Mouse (Mus musculus) gastrocnemius, postnatal 25 days (tissue): ENCODE measurements around the gene Col4a2. TPM values are rescaled to one million over a fixed set of nuclear protein-coding genes. Genes with fewer than 3 reads are reported as not detected.
A peak's percentile ranks its signal among the peaks of the same experiment; 100 is the strongest.

ENCODE experiments used
- DNase-seq: peaks from one replicate; pipeline ENCODE4 v3.0.0; 2022
- long read RNA-seq, 2 experiments: library from polyadenylated mRNA; stranded (forward); transcript quantifications; one replicate each; pipeline ENCODE4 v2.0.0; 2021
- total RNA-seq, 2 experiments: library from RNA; stranded (reverse); gene quantifications; 1 replicate in 1 of 2; 2 replicates in 1 of 2; pipeline ENCODE4 v1.2.3; 2021

The Col4a2 gene
- total RNA-seq, result 100 to 1,000 TPM; 101 to 136 TPM
- long read RNA-seq, experiment 1, full-length matches to known transcripts, result 1 of 376 reads
- long read RNA-seq, experiment 1, partial matches to known transcripts, result 372 of 376 reads
- long read RNA-seq, experiment 1, other reads (novel, unspliced or antisense), result 3 of 376 reads
- long read RNA-seq, experiment 2, full-length matches to known transcripts, result 12 of 289 reads
- long read RNA-seq, experiment 2, partial matches to known transcripts, result 274 of 289 reads
- long read RNA-seq, experiment 2, other reads (novel, unspliced or antisense), result 3 of 289 reads

GRCm38 (mm10) chr8:11312349-11313175 lies at the start of gene Col4a2, which contains the start of gene Col4a1:
Gene Col4a2 (plus strand): TSS chr8:11312805.
Gene Col4a1 (minus strand): TSS chr8:11312826.
- DNase-seq, result peak; percentile 80

GRCm38 (mm10) chr8:11263848-11264247 lies 48.8 kb upstream of the Col4a2 start:
- no peak for DNase-seq

GRCm38 (mm10) chr8:11265971-11266370 lies 46.6 kb upstream of the Col4a2 start:
- no peak for DNase-seq

DNA sequence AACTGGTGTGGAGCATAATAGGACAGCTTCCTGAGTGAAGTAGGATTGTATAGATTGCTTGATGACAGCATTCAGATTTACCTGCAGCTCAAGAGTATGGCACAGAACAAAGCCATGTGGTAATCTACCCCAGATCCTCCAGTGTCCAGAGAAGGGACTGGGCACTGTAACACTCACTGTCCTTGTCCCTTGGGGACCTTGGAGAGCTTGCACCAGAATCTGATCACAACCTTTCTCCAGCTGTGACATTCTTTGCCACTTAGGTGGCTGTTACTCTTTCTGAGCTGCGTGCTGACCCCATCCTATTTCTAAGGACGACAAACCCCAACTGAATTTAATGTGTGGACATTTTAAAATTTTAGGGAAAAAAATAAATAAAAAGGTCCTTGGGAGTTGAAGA lies 46.1 kb upstream of the Col4a2 start:
- no peak for DNase-seq

- no peak for DNase-seq
Observed at GRCm38 (mm10) chr8:11268753-11269152, 43.9 kb upstream of the Col4a2 start.

DNA sequence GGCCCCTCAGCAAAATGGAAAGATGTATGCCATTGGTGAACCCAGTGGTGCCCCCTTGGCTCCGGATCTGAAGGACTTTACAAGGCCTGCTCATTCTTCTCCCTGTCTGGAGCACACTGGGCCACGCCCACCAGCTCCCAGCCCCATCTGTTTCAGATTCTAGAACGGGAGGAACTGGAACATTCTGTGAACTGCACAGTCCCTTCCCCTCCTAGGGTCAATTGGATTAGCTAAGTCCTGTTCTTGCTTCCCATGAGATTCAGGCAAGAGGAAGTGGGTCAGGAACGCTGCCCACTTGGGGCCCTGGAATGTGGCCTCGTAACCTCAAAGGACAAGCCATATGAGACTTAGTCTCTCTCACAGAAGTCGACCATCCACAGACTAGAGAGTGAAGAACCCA lies 41.8 kb upstream of the Col4a2 start:
- DNase-seq, result peak; percentile 78

- no peak for DNase-seq
Observed at GRCm38 (mm10) chr8:11272205-11272604, 40.4 kb upstream of the Col4a2 start.

- peak; percentile 87 for DNase-seq
Observed at GRCm38 (mm10) chr8:11273506-11274158, 39.0 kb upstream of the Col4a2 start.

- no peak for DNase-seq
Observed at GRCm38 (mm10) chr8:11274415-11274814, 38.2 kb upstream of the Col4a2 start.

- no peak for DNase-seq
Observed at GRCm38 (mm10) chr8:11276286-11276685, 36.3 kb upstream of the Col4a2 start.

GRCm38 (mm10) chr8:11277602-11278051 lies 35.0 kb upstream of the Col4a2 start:
- peak; percentile 77 for DNase-seq

DNA sequence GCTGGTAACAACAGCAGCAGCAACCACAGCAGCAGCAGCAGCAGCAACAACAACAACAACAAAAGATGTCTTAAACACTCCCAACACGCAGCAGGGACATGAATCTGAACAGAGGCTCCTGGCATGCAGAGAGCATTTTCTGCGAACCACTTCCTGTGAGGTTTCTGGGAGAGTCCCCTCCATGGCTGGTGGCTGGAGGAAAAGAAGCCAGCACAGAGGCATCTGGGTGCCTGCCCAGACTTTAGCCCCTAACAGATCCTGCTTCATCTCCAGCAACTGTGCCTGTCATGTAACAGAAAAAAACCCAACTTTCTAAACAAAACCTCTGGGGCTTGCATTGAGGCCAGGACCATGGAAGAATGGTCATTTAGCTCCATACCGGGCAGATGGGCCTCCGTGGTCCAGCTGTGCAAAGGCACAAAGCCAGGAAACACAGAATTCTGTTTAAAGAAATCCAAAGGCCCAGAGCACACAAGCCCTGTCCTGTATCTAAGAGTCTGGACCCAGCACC lies 34.4 kb upstream of the Col4a2 start:
- peak; percentile 74 for DNase-seq

DNA sequence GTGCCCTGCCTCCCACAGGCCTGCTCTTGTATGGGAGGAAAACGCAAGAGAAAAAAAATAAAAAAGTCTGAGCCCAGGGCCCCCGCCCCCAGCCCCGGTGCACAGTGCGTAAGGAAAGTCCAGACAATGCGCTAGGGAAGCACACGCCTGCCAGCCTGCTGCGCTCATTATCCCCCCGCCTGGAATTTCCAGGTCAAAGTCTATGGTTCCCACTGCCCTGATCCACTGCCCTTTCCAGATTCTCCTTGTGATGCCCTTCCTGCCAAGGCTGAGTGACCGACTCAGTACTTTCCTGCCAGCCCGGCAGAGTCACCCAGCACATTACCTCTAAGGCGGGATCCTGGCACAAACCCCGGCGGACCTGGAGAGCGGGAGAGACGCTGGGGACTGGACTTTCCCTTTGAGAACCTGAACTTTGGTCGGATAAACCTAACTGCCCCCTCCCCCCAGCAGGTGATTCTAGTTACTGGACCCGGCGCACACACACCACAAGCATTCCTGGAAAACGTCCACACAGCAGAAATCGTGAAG lies 33.2 kb upstream of the Col4a2 start:
- peak; percentile 49 for DNase-seq

- DNase-seq, result peak; percentile 53
Observed at GRCm38 (mm10) chr8:11280721-11281268, 31.8 kb upstream of the Col4a2 start.

- no peak for DNase-seq
Observed at GRCm38 (mm10) chr8:11282139-11282538, 30.5 kb upstream of the Col4a2 start.

- DNase-seq, result no peak
Observed at GRCm38 (mm10) chr8:11282696-11283095, 29.9 kb upstream of the Col4a2 start.

- no peak for DNase-seq
Observed at GRCm38 (mm10) chr8:11283217-11283616, 29.4 kb upstream of the Col4a2 start.

- no peak for DNase-seq
Observed at GRCm38 (mm10) chr8:11285437-11285836, 27.2 kb upstream of the Col4a2 start.

DNA sequence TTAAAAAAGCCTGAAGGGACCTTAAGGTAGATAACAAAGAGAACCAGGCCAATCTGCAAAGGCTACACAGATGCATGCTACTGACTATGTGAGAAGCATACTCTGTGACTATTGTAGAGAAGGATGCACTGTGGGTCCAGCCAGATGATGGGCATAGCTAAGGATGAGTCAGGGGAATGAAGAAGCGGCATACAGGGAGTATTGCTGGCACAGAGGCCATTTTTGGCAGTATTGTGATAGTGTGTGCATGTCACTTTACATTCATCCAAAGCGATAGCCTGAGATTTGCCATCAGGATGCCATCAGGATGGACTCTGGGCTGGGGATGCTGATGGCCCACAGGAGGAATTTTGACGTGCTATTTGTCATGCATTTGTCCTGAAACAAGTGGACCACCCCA lies 25.5 kb upstream of the Col4a2 start:
- no peak for DNase-seq

DNA sequence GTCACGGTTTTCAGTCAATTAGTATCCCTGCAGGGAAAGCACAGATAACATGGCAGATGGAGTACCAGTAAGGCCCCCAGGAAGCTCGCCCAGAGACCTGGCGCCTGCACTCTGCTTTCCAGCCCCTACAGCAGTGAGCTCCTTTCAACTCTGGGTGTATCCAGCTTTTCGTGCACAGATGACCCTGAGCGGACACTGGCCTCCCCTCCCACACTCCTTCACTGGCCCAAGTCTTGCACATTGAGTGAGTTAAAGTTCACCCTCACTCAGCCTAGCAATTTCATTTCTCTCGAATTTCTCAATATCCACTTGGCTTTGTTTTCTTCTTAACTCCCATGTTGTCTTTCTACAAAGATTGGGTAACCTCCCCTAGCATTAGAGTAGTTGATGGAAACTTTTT lies 24.3 kb upstream of the Col4a2 start:
- peak; percentile 54 for DNase-seq

- no peak for DNase-seq
Observed at GRCm38 (mm10) chr8:11290533-11290932, 22.1 kb upstream of the Col4a2 start.

GRCm38 (mm10) chr8:11292611-11293010 lies 20.0 kb upstream of the Col4a2 start:
- DNase-seq, result peak; percentile 65
